In genomic region chr7:80623276-80623675, GRCm38 (mm10) we compare ENCODE assay signal across 22 mouse cellular contexts.
A peak's percentile ranks its signal among the peaks of the same experiment; 100 is the strongest.
DNase-seq lines count a peak whose midpoint lies in the region; ATAC-seq lines count a peak whose summit lies in the region.
"Had no signal": no experiment of that assay in that cellular context is flagged by ENCODE, and none has a peak within 500 bp of the region (broad histone marks: within the 10 kb centered on the region; RNA-seq: fewer than 3 reads in every experiment).

No protein-coding gene starts in this region.

- DNase-seq in cerebellum, postnatal 4 days (ENCODE audit: low spot score in 2 of 2), result no peak
- DNase-seq in cerebellum, adult 11-12 months, result peak; percentile 82
- peak; percentile 87 for DNase-seq in cerebellum, adult 9-10 months
- peak; percentile 82 to 87 for DNase-seq in cerebellum, postnatal 25 days
- DNase-seq in spleen, adult 12 weeks (ENCODE audit: low spot score), result no peak
- DNase-seq in hindbrain, embryonic 11.5 days (ENCODE audit: low spot score), result no peak
- DNase-seq: adrenal gland, postnatal 10 days; B cell, adult 2 months; forebrain, postnatal 0 days; gastrocnemius, postnatal 36 days; heart, adult 11 months; heart, postnatal 14 days; kidney, adult 18-20 months had no signal

- H3K4me1 ChIP-seq in liver, embryonic 12.5 days, result peaks cover 8% of the 10 kb centered on the region
- H3K4me1 ChIP-seq in hindbrain, embryonic 11.5 days (replicated peaks; ENCODE audit: control insufficient read depth, insufficient read depth, low read length), result no peaks in the 10 kb centered on the region

- peaks cover 6% of the 10 kb centered on the region; the same call in 1 of the 2 replicates for H3K36me3 ChIP-seq in liver, embryonic 12.5 days
- no peaks in the 10 kb centered on the region for H3K36me3 ChIP-seq in hindbrain, embryonic 11.5 days (ENCODE audit: control insufficient read depth, insufficient read depth, low read length)

- no peak overlapping the region for H3K4me2 ChIP-seq in liver, embryonic 12.5 days
- no peak overlapping the region for H3K4me2 ChIP-seq in hindbrain, embryonic 11.5 days (replicated peaks; ENCODE audit: low read depth, low read length)
- H3K4me2 ChIP-seq: forebrain, embryonic 13.5 days; heart, embryonic 15.5 days; hindbrain, embryonic 14.5 days; intestine, embryonic 15.5 days had no signal

- no peak overlapping the region for H3K9ac ChIP-seq in liver, embryonic 12.5 days
- no peak overlapping the region for H3K9ac ChIP-seq in hindbrain, embryonic 11.5 days (ENCODE audit: low read depth, low read length)
- H3K9ac ChIP-seq: forebrain, embryonic 13.5 days; forebrain, postnatal 0 days; heart, embryonic 15.5 days; hindbrain, embryonic 14.5 days; intestine, embryonic 15.5 days had no signal

- no peak overlapping the region for H3K27ac ChIP-seq in liver, embryonic 12.5 days
- H3K27ac ChIP-seq in hindbrain, embryonic 11.5 days (ENCODE audit: low read depth, low read length), result no peak overlapping the region
- H3K27ac ChIP-seq: embryonic facial prominence, embryonic 10.5 days; forebrain, embryonic 13.5 days; heart, embryonic 15.5 days; hindbrain, embryonic 14.5 days; intestine, embryonic 15.5 days had no signal

- H3K9me3 ChIP-seq in liver, embryonic 12.5 days (replicated peaks), result no peaks in the 10 kb centered on the region
- H3K9me3 ChIP-seq in hindbrain, embryonic 11.5 days (ENCODE audit: control insufficient read depth, low read length), result no peaks in the 10 kb centered on the region
- H3K9me3 ChIP-seq: embryonic facial prominence, embryonic 10.5 days; forebrain, embryonic 13.5 days; G1E; heart, embryonic 15.5 days; intestine, embryonic 15.5 days had no signal

- 75% methylated on average over 5 of the region's 5 CpGs for WGBS in liver, embryonic 12.5 days (ENCODE audit: insufficient replicate concordance)
- 82% methylated on average over 5 of the region's 5 CpGs for WGBS in hindbrain, embryonic 11.5 days

- no peak overlapping the region for H3K4me3 ChIP-seq in liver, embryonic 12.5 days
- no peak overlapping the region for H3K4me3 ChIP-seq in hindbrain, embryonic 11.5 days (ENCODE audit: low read depth, low read length)
- H3K4me3 ChIP-seq: embryonic facial prominence, embryonic 10.5 days; forebrain, embryonic 13.5 days; heart, embryonic 15.5 days; intestine, embryonic 15.5 days had no signal

- H3K27me3 ChIP-seq in liver, embryonic 12.5 days (replicated peaks), result no peaks in the 10 kb centered on the region
- no peaks in the 10 kb centered on the region for H3K27me3 ChIP-seq in hindbrain, embryonic 11.5 days (ENCODE audit: control insufficient read depth, insufficient read depth, low read length)
- H3K27me3 ChIP-seq: forebrain, embryonic 13.5 days; heart, embryonic 15.5 days; intestine, embryonic 15.5 days had no signal

- peak; percentile 73; the same call in 1 of the 2 replicates for ATAC-seq in cerebellum, adult (ENCODE audit: insufficient number of reproducible peaks, low FRiP score, low TSS enrichment)
- no peak for ATAC-seq in liver, embryonic 12.5 days
- no peak for ATAC-seq in hindbrain, embryonic 11.5 days (ENCODE audit: low FRiP score)
- ATAC-seq: CD4-positive, CD25-positive, alpha-beta regulatory T cell, adult 4 months; forebrain, embryonic 13.5 days; forebrain, postnatal 0 days; intestine, embryonic 15.5 days had no signal

Comparison
In these comparisons a context has a peak if more than half of its experiments do, and no peak if none do; other contexts are left out.
1. DNase-seq: peak in cerebellum, adult 11-12 months (single experiment), cerebellum, adult 9-10 months (single experiment) and cerebellum, postnatal 25 days (2 of 2); none in cerebellum, postnatal 4 days (0 of 2), spleen, adult 12 weeks (single experiment) and hindbrain, embryonic 11.5 days (single experiment).